Mouse (Mus musculus) C2C12 (cell line): ENCODE measurements around the gene Pced1b.

Experiments
- CEBPB ChIP-seq: IDR thresholded peaks from one replicate; pipeline ENCODE4 v1.6.1; 2011; ENCODE audit warnings: low read depth, mild to moderate bottlenecking, control low read depth, moderate library complexity
- CTCF ChIP-seq: IDR thresholded peaks from one replicate; pipeline ENCODE4 v1.5.1; 2011; ENCODE audit not compliant: control insufficient read depth, insufficient read depth, insufficient read length
- FOSL1 ChIP-seq: IDR thresholded peaks from one replicate; pipeline ENCODE4 v1.8.0; 2011; ENCODE audit warnings: mild to moderate bottlenecking, low read length; ENCODE audit not compliant: poor library complexity, insufficient read depth, severe bottlenecking
- MAX ChIP-seq: IDR thresholded peaks from one replicate; pipeline ENCODE4 v1.6.1; 2011; ENCODE audit warnings: mild to moderate bottlenecking, control low read depth
- MYOD1 ChIP-seq: IDR thresholded peaks from one replicate; pipeline ENCODE4 v1.6.1; 2011; ENCODE audit warnings: low read depth; ENCODE audit not compliant: control insufficient read depth, insufficient read length
- MYOG ChIP-seq: IDR thresholded peaks from one replicate; pipeline ENCODE4 v1.6.1; 2011; ENCODE audit not compliant: control insufficient read depth, insufficient read length; ENCODE audit errors: extremely low read depth
- USF1 ChIP-seq: IDR thresholded peaks from one replicate; pipeline ENCODE4 v1.6.1; 2011; ENCODE audit warnings: low read depth, mild to moderate bottlenecking, control low read depth, moderate library complexity

DNA sequence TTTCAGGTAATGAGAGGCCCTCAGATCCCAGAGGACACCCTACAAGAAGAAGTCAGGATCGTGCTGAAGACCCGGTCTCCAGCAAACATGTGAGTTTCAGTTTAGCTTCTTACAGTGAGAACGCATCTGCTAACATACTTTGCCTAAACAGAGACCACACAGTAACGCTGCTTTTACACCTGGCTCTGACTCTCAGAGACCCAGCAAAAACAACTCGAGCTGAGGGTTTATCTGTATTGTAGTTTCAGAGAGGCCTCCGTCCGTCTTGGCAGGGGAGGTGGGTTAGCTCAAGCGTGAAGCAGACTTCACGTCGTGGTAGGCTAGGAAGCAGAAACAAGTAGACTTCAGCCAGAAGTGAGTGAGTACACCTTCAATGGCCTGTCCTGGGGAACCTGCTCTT is 30.4 kb downstream of the Pced1b start:
- no peak for TF ChIP-seq CTCF
- no peak for TF ChIP-seq CEBPB
- no peak for TF ChIP-seq USF1
- no peak for TF ChIP-seq MAX
- no peak for TF ChIP-seq MYOD1
- TF ChIP-seq MYOG = no peak
- no peak for TF ChIP-seq FOSL1
